Mouse (Mus musculus): ENCODE results near the gene Dennd1a.

DNA sequence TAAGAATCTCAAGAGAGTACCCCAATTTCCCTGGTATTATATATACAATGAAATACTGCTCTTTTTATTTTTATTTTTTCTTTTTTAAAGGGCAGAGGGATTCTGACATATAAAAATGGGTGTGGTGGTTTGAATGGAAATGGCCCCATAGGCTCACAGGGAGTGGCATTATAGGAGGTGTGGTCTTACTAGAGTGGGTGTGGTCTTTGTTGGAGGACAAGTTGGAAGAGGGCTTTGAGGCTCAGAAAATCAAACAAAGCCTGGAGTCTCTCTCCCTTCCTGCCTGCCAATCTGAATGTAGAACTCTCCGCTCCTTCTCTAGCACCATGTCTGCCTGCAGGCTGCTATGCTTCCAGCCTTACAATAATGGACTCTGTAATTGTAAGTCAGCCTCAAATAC is 89.1 kb downstream of the Dennd1a start:
- no peak for TF ChIP-seq EP300 (optimal IDR thresholded peaks at IDR 0.05)
- no peak for TF ChIP-seq CTCF (IDR thresholded peaks at IDR 0.05; ENCODE audit: low read depth)

All from stomach, postnatal 0 days (tissue).